Mouse (Mus musculus) bone marrow, adult 2 months (tissue): ENCODE data around the gene Gja8. TPM values are rescaled to one million over a fixed set of nuclear protein-coding genes. Genes with fewer than 3 reads are reported as not detected.

ENCODE experiments used
- H3K27ac ChIP-seq: fragments of 200-500 bp; 2 replicates; pipeline ENCODE4 v1.5.1; 2012; ENCODE audit warnings: low read depth, mild to moderate bottlenecking, control low read depth, inconsistent platforms, low read length; ENCODE audit not compliant: control insufficient read depth, poor library complexity, insufficient read depth
- H3K4me1 ChIP-seq: fragments of 200-500 bp; 2 replicates; pipeline ENCODE4 v1.6.1; 2011; ENCODE audit warnings: low read length; ENCODE audit not compliant: control insufficient read depth, insufficient read depth
- H3K4me3 ChIP-seq: fragments of 200-500 bp; replicated peaks from 2 replicates; pipeline ENCODE3; 2011; ENCODE audit warnings: mild to moderate bottlenecking, low read depth, low read length, control low read depth; ENCODE audit not compliant: control insufficient read depth
- CTCF ChIP-seq: fragments of 200-500 bp; IDR thresholded peaks from 2 replicates; pipeline ENCODE4 v1.5.1; 2011; ENCODE audit warnings: low read length, control low read depth; ENCODE audit not compliant: control insufficient read depth, insufficient read depth
- POLR2A ChIP-seq: fragments of 200-500 bp; IDR thresholded peaks from 2 replicates; pipeline ENCODE4 v1.6.1; 2011; ENCODE audit warnings: low read depth, mild to moderate bottlenecking, control low read depth, low read length, borderline replicate concordance; ENCODE audit not compliant: control insufficient read depth
- WGBS: fragments of 180-500 bp; shearing (Covaris S2); methylation state at CpG from one replicate; pipeline ENCODE4 v1.1.7; 2018; 5-methylcytosine and 5-hydroxymethylcytosine counted together
- polyA plus RNA-seq: library from polyadenylated mRNA; stranded (reverse); fragments of >200 nt; gene quantifications from 2 replicates; pipeline ENCODE4 v1.2.4, GENCODE M21; 2011; ENCODE audit warnings: low replicate concordance; ENCODE audit not compliant: missing spikeins, insufficient read depth, insufficient read length

Gja8 gene
- polyA plus RNA-seq, 1 experiment = not detected

DNA sequence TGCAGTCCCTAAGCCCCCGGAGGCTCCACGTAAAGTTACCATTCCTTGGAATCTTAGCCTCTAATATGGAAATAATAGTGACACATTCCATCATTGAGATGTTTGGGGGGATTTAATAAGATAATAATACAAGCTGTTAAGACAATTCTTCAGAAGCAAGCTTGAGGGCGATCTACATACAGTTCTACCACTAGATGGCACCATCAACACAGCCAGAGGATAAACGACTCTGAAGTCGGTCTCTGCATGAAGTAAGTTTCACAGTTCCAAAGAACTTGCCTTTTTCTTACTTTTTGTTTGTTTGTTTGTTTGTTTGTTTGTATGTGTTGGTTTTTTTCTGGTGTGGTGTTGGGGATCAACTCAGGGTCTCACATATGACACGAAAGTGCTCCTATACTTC lies 10.4 kb upstream of the Gja8 start:
- TF ChIP-seq CTCF (peak; percentile 32; the same call in 1 of the 2 replicates), POLR2A (no peak)
- WGBS = 5% methylated on average over 6 of the region's 6 CpGs
- H3K4me3 ChIP-seq = no peak overlapping the region
- H3K27ac ChIP-seq = no peak overlapping the region
- no peaks in the 10 kb centered on the region for H3K4me1 ChIP-seq

- 63% methylated on average over 5 of the region's 5 CpGs for WGBS
- H3K27ac ChIP-seq = no peak overlapping the region
These were observed 5.5 kb upstream of the Gja8 start for GRCm38 (mm10) chr3:96931261-96931681.

GRCm38 (mm10) chr3:96924631-96925030 lies 1.2 kb downstream of the Gja8 start:
- WGBS = 71% methylated on average over 4 of the region's 4 CpGs
- H3K27ac ChIP-seq = no peak overlapping the region
- no peak overlapping the region for H3K4me3 ChIP-seq
- TF ChIP-seq CTCF = no peak
- TF ChIP-seq POLR2A = no peak
- H3K4me1 ChIP-seq = no peaks in the 10 kb centered on the region

More at GRCm38 (mm10) chr3:96931261-96931681, 5.5 kb upstream of the Gja8 start:
- Histone ChIP-seq H3K4me1 (no peaks in the 10 kb centered on the region), H3K4me3 (no peak overlapping the region)
- TF ChIP-seq CTCF = no peak
- TF ChIP-seq POLR2A = no peak

DNA sequence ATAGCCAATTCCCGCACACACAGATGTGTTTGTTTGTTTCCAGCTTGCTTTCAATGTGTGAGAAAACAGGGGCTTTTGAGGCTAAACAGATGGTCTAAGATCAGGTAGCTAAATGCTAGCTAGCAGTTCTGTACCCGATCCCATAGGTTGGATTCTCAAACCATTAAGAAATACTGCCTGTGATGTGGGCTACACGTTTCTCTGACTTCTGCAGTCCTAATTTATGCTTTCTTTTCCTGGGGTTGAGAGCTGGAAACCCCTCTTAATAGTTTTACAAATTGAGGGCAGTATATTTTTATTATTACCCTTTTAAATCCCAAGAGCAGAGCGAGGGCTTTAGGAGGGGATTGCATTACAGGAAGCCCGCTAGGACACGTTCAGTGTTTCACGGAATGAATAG lies 4.8 kb downstream of the Gja8 start:
- TF ChIP-seq POLR2A (no peak), CTCF (no peak)
- Histone ChIP-seq H3K27ac (no peak overlapping the region), H3K4me1 (no peaks in the 10 kb centered on the region), H3K4me3 (no peak overlapping the region)
- 69% methylated on average over 7 of the region's 7 CpGs for WGBS

GRCm38 (mm10) chr3:96905592-96905991 lies 20.2 kb downstream of the Gja8 start:
- Histone ChIP-seq H3K4me1 (no peaks in the 10 kb centered on the region; the same call in 1 of the 2 replicates), H3K27ac (no peak overlapping the region), H3K4me3 (peak overlapping the region; percentile 95)
- 37% methylated on average over 9 of the region's 9 CpGs for WGBS
- no peak for TF ChIP-seq POLR2A
- no peak for TF ChIP-seq CTCF

DNA sequence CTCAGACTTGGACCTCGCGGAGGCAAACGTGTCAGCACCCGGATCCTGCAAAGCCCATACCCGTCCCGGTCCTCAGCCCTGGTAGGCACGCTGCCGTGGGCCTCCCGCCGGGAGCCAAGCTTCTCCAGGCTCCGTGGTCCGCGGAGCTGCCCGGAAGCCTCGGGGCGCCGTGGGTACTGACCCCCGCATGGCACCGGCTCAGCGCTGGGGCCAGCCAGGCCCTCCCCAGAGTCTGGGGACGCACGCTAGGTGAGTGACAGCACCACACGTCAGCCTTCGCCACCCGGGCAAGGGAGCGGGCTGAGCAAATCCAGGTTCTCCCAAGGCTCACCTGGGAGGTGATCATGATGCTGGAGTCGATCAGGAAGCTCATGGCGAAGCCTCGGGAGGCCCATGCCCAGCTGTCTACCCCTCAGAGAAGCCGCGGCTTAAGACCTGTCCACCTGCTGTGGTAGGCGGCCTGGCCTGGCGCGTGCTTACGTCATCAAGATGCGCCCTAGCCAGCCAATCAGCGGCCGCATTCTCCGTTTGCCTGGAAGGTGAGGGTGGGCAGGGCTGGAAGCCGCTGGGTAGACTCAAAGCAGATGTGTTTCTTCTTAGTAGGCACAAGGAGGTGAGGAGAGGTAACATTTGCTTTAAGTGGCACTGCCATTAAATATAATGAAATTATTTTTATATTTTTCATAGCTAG lies 20.8 kb downstream of the Gja8 start, which contains the start of gene Gpr89:
TSS of gene Gpr89 (minus strand) at position 496 of the 691 bp plus-strand sequence.
- Histone ChIP-seq H3K4me1 (no peaks in the 10 kb centered on the region; the same call in 1 of the 2 replicates), H3K4me3 (peak within 1 kb of the TSS; percentile 95), H3K27ac (peak within 1 kb of the TSS; percentile 1; the same call in 1 of the 2 replicates)
- no peak for TF ChIP-seq CTCF
- TF ChIP-seq POLR2A = peak; percentile 71
- WGBS = under 1% methylated on average over 40 of the region's 40 CpGs

DNA sequence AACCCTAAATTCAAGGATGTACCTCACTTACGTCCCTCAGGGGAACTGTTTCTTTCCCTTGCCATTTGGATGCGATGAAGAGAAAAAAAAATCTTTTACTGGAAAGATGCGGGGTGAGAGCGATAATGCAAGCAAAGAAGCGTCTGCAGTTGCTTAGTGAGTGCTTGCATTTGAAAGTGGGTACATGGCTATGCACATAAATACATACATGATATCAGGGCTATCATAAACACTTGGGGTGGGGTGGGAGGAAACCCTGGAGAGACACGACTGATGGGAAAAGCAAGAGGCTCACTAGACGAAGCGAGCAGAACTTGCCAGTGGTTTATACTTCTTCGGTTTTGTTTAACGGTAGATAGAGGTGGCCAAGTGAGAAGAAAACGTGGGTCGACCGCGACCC lies 21.4 kb downstream of the Gja8 start, which contains the start of gene Gja5:
TSS of gene Gja5 (plus strand) at position 301 of the 400 bp plus-strand sequence.
- H3K27ac ChIP-seq = peak within 1 kb of the TSS; percentile 1; the same call in 1 of the 2 replicates
- 17% methylated on average over 14 of the region's 14 CpGs for WGBS

DNA sequence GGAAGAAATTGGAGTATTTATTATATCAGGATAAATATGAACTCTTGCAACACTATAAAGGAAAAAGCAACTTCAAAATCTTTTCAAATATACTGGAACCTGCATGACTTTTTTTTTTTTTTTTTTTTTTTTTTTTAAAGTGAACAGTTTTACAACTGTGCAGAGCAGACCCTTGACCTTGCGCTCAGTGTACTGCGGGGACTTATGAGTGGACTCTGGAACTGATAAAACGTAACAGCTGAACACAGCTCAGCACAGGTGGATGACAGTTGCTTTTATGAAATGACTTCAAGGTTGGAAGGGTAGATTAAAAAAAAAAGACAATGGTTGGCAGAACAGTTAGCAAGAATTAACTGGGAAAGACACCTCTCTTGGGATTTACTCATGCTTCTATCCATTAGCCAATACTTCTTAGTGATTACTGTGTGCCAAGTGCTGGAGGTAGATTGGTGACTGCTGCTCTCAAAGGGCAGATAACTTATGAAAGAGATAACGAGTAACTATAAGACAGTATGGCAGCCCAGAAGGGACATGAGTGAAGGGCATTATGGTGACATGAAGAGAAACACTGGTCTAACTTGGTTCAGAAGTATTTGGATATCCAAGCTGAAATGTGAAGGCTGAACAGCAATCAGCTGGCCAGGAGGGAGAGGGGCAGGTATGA lies 23.4 kb downstream of the Gja8 start:
- H3K27ac ChIP-seq = no peak overlapping the region
- WGBS = 78% methylated on average over 4 of the region's 4 CpGs
- H3K4me3 ChIP-seq = no peak overlapping the region
- no peaks in the 10 kb centered on the region; the same call in 1 of the 2 replicates for H3K4me1 ChIP-seq
- TF ChIP-seq POLR2A (no peak), CTCF (no peak)

More for the DNA sequence above, 21.4 kb downstream of the Gja8 start, which contains the start of gene Gja5:
- no peaks in the 10 kb centered on the region; the same call in 1 of the 2 replicates for H3K4me1 ChIP-seq
- peak within 1 kb of the TSS; percentile 95 for H3K4me3 ChIP-seq
- TF ChIP-seq CTCF (no peak), POLR2A (no peak)
